In genomic region chr12:112664656-112665055, GRCm38 (mm10) we compare ENCODE assay signal across 9 mouse cellular contexts. TPM values are rescaled to one million over a fixed set of nuclear protein-coding genes. Genes with fewer than 3 reads are reported as not detected.
DNase-seq lines count a peak whose midpoint lies in the region; ATAC-seq and TF ChIP-seq lines count a peak whose summit lies in the region.
"Had no signal": no experiment of that assay in that cellular context is flagged by ENCODE, and none has a peak within 500 bp of the region (broad histone marks: within the 10 kb centered on the region; RNA-seq: fewer than 3 reads in every experiment).

No protein-coding gene starts in this region.

- intact Hi-C loops in heart, postnatal 36 days (cut with DNase I): no loop called here

- no peak for DNase-seq in heart, postnatal 36 days
- DNase-seq in midbrain, postnatal 0 days (ENCODE audit: low spot score): peak; percentile 43
- DNase-seq in layer of hippocampus, adult 11-12 months (ENCODE audit: low spot score): no peak
- no peak for DNase-seq in thymus, postnatal 36 days
- no peak for DNase-seq in gastrocnemius, postnatal 4 days (ENCODE audit: low spot score in 2 of 2)

- H3K9ac ChIP-seq in heart, embryonic 16.5 days (ENCODE audit: low read length): peak overlapping the region; percentile 59
- no peak overlapping the region for H3K9ac ChIP-seq in embryonic facial prominence, embryonic 15.5 days
- peak overlapping the region; percentile 37; the same call in 1 of the 2 replicates for H3K9ac ChIP-seq in hindbrain, embryonic 12.5 days
- H3K9ac ChIP-seq in midbrain, postnatal 0 days (replicated peaks; ENCODE audit: low read length, poor library complexity, severe bottlenecking): no peak overlapping the region

- no peaks in the 10 kb centered on the region for H3K27me3 ChIP-seq in heart, embryonic 16.5 days (ENCODE audit: control insufficient read depth, insufficient read depth, low read length)
- H3K27me3 ChIP-seq in embryonic facial prominence, embryonic 15.5 days: no peaks in the 10 kb centered on the region
- H3K27me3 ChIP-seq in hindbrain, embryonic 12.5 days: no peaks in the 10 kb centered on the region
- no peaks in the 10 kb centered on the region for H3K27me3 ChIP-seq in midbrain, postnatal 0 days (ENCODE audit: insufficient read depth, low read length)

- ATAC-seq in heart, embryonic 16.5 days (replicated peaks; ENCODE audit: extremely low read depth, insufficient read depth, low FRiP score): no peak
- ATAC-seq in embryonic facial prominence, embryonic 15.5 days (ENCODE audit: insufficient number of reproducible peaks, low FRiP score, low TSS enrichment, low read depth): no peak
- no peak for ATAC-seq in hindbrain, embryonic 12.5 days (ENCODE audit: low FRiP score)
- ATAC-seq in midbrain, postnatal 0 days (ENCODE audit: low FRiP score): no peak

- H3K4me2 ChIP-seq in heart, embryonic 16.5 days (ENCODE audit: low read depth, low read length): no peak overlapping the region
- no peak overlapping the region for H3K4me2 ChIP-seq in embryonic facial prominence, embryonic 15.5 days (replicated peaks)
- H3K4me2 ChIP-seq in hindbrain, embryonic 12.5 days (replicated peaks): peak overlapping the region; percentile 24
- no peak overlapping the region for H3K4me2 ChIP-seq in midbrain, postnatal 0 days (ENCODE audit: low read depth, low read length, poor library complexity, severe bottlenecking)
- H3K4me2 ChIP-seq: liver, embryonic 11.5 days had no signal

- H3K4me1 ChIP-seq in heart, embryonic 16.5 days (ENCODE audit: control insufficient read depth, insufficient read depth, low read length): peaks cover 93% of the 10 kb centered on the region
- peaks cover 89% of the 10 kb centered on the region for H3K4me1 ChIP-seq in embryonic facial prominence, embryonic 15.5 days
- H3K4me1 ChIP-seq in hindbrain, embryonic 12.5 days: peaks cover 84% of the 10 kb centered on the region
- H3K4me1 ChIP-seq in midbrain, postnatal 0 days (ENCODE audit: insufficient read depth, low read length): peaks cover 13% of the 10 kb centered on the region

- H3K36me3 ChIP-seq in heart, embryonic 16.5 days (ENCODE audit: control insufficient read depth, insufficient read depth): peaks cover 30% of the 10 kb centered on the region
- H3K36me3 ChIP-seq in embryonic facial prominence, embryonic 15.5 days: peaks cover 69% of the 10 kb centered on the region
- peaks cover 60% of the 10 kb centered on the region for H3K36me3 ChIP-seq in hindbrain, embryonic 12.5 days
- peaks cover 41% of the 10 kb centered on the region for H3K36me3 ChIP-seq in midbrain, postnatal 0 days (ENCODE audit: insufficient read depth, low read length)

- no peak overlapping the region for H3K4me3 ChIP-seq in heart, embryonic 16.5 days (ENCODE audit: low read length)
- H3K4me3 ChIP-seq in embryonic facial prominence, embryonic 15.5 days (replicated peaks): no peak overlapping the region
- H3K4me3 ChIP-seq in hindbrain, embryonic 12.5 days: no peak overlapping the region
- no peak overlapping the region for H3K4me3 ChIP-seq in midbrain, postnatal 0 days (ENCODE audit: low read depth, low read length)

- no peaks in the 10 kb centered on the region for H3K9me3 ChIP-seq in heart, embryonic 16.5 days (replicated peaks; ENCODE audit: control insufficient read depth, low read length)
- H3K9me3 ChIP-seq in embryonic facial prominence, embryonic 15.5 days (replicated peaks): no peaks in the 10 kb centered on the region
- H3K9me3 ChIP-seq in hindbrain, embryonic 12.5 days (replicated peaks): no peaks in the 10 kb centered on the region
- no peaks in the 10 kb centered on the region for H3K9me3 ChIP-seq in midbrain, postnatal 0 days (ENCODE audit: low read length)

- 58% methylated on average over 5 of the region's 5 CpGs for WGBS in heart, embryonic 16.5 days
- 62% methylated on average over 5 of the region's 5 CpGs for WGBS in embryonic facial prominence, embryonic 15.5 days
- 63% methylated on average over 5 of the region's 5 CpGs for WGBS in hindbrain, embryonic 12.5 days
- WGBS in midbrain, postnatal 0 days: 55% methylated on average over 5 of the region's 5 CpGs

- H3K27ac ChIP-seq in heart, embryonic 16.5 days (ENCODE audit: low read length): peak overlapping the region; percentile 82
- H3K27ac ChIP-seq in embryonic facial prominence, embryonic 15.5 days (replicated peaks): peak overlapping the region; percentile 55; the same call in 1 of the 2 replicates
- H3K27ac ChIP-seq in hindbrain, embryonic 12.5 days: peak overlapping the region; percentile 93
- H3K27ac ChIP-seq in midbrain, postnatal 0 days (ENCODE audit: low read depth, low read length): peak overlapping the region; percentile 43; the same call in 1 of the 2 replicates

- no peak for TF ChIP-seq CTCF in midbrain, postnatal 0 days (IDR thresholded peaks at IDR 0.05)

RNA-seq across cellular contexts. Expression of gene Akt1, which starts 10.0 kb away (rescaled TPM):
- polyA plus RNA-seq in heart, embryonic 16.5 days (2015; fragmentation: Nextera tagmentation; extraction: Ambion mirVana): 51.4 and 56.7 TPM in 2 replicates
- 100 to 1,000 TPM; 184 to 212 TPM for total RNA-seq in heart, postnatal 36 days (2021)
- polyA plus RNA-seq in embryonic facial prominence, embryonic 15.5 days (2015; fragmentation: Nextera tagmentation; extraction: Ambion mirVana): 84.9 and 112 TPM in 2 replicates
- polyA plus RNA-seq in hindbrain, embryonic 12.5 days (2016; fragmentation: Nextera tagmentation; extraction: Ambion mirVana): 154 and 156 TPM in 2 replicates
- total RNA-seq in midbrain, postnatal 0 days (2014; rRNA removed): 201 and 208 TPM in 2 replicates
- 93.1 and 93.3 TPM in 2 replicates for polyA plus RNA-seq in midbrain, postnatal 0 days (2015; fragmentation: Nextera tagmentation; extraction: Ambion mirVana)
- total RNA-seq in gastrocnemius, postnatal 4 days (2021): 100 to 1,000 TPM; 258 to 259 TPM

RNA-seq across cellular contexts. Expression of gene Zbtb42, which starts 14.0 kb away (rescaled TPM):
- polyA plus RNA-seq in heart, embryonic 16.5 days (2015; fragmentation: Nextera tagmentation; extraction: Ambion mirVana): 4.9 and 6.9 TPM in 2 replicates
- 1 to 10 TPM; 4.7 to 5.7 TPM for total RNA-seq in heart, postnatal 36 days (2021)
- polyA plus RNA-seq in embryonic facial prominence, embryonic 15.5 days (2015; fragmentation: Nextera tagmentation; extraction: Ambion mirVana): 4.8 and 5.6 TPM in 2 replicates
- polyA plus RNA-seq in hindbrain, embryonic 12.5 days (2016; fragmentation: Nextera tagmentation; extraction: Ambion mirVana): 5.8 and 7.5 TPM in 2 replicates
- total RNA-seq in midbrain, postnatal 0 days (2014; rRNA removed): 0.94 and 1.5 TPM in 2 replicates
- 1.2 and 1.8 TPM in 2 replicates for polyA plus RNA-seq in midbrain, postnatal 0 days (2015; fragmentation: Nextera tagmentation; extraction: Ambion mirVana)
- 1 to 10 TPM; 2.2 to 3.1 TPM for total RNA-seq in gastrocnemius, postnatal 4 days (2021)

RNA-seq across cellular contexts. Expression of gene Siva1, which starts 20.2 kb away (rescaled TPM):
- polyA plus RNA-seq in heart, embryonic 16.5 days (2015; fragmentation: Nextera tagmentation; extraction: Ambion mirVana): 117 and 139 TPM in 2 replicates
- total RNA-seq in heart, postnatal 36 days (2021): 10 to 100 TPM; 29.4 to 31.0 TPM
- polyA plus RNA-seq in embryonic facial prominence, embryonic 15.5 days (2015; fragmentation: Nextera tagmentation; extraction: Ambion mirVana): 196 and 219 TPM in 2 replicates
- polyA plus RNA-seq in hindbrain, embryonic 12.5 days (2016; fragmentation: Nextera tagmentation; extraction: Ambion mirVana): 100 and 124 TPM in 2 replicates
- total RNA-seq in midbrain, postnatal 0 days (2014; rRNA removed): 24.0 and 25.4 TPM in 2 replicates
- polyA plus RNA-seq in midbrain, postnatal 0 days (2015; fragmentation: Nextera tagmentation; extraction: Ambion mirVana): 43.4 and 45.5 TPM in 2 replicates
- total RNA-seq in gastrocnemius, postnatal 4 days (2021): 10 to 100 TPM; 42.9 to 43.8 TPM

RNA-seq across cellular contexts. Expression of gene Adssl1, which starts 44.8 kb away (rescaled TPM):
- polyA plus RNA-seq in heart, embryonic 16.5 days (2015; fragmentation: Nextera tagmentation; extraction: Ambion mirVana): 108 and 118 TPM in 2 replicates
- 100 to 1,000 TPM; 162 to 165 TPM for total RNA-seq in heart, postnatal 36 days (2021)
- 12.4 and 17.5 TPM in 2 replicates for polyA plus RNA-seq in embryonic facial prominence, embryonic 15.5 days (2015; fragmentation: Nextera tagmentation; extraction: Ambion mirVana)
- 3.3 and 5.0 TPM in 2 replicates for polyA plus RNA-seq in hindbrain, embryonic 12.5 days (2016; fragmentation: Nextera tagmentation; extraction: Ambion mirVana)
- 2.0 and 4.1 TPM in 2 replicates for total RNA-seq in midbrain, postnatal 0 days (2014; rRNA removed)
- 8.2 and 9.4 TPM in 2 replicates for polyA plus RNA-seq in midbrain, postnatal 0 days (2015; fragmentation: Nextera tagmentation; extraction: Ambion mirVana)
- total RNA-seq in gastrocnemius, postnatal 4 days (2021): 100 to 1,000 TPM; 221 to 269 TPM

RNA-seq across cellular contexts. Expression of gene Cep170b, which starts 55.6 kb away (rescaled TPM):
- polyA plus RNA-seq in heart, embryonic 16.5 days (2015; fragmentation: Nextera tagmentation; extraction: Ambion mirVana): 4.3 and 5.1 TPM in 2 replicates
- 10 to 100 TPM in 1 of 2 experiments, 1 to 10 TPM in 1; 9.2 to 11.3 TPM for total RNA-seq in heart, postnatal 36 days (2021)
- 25.0 and 28.4 TPM in 2 replicates for polyA plus RNA-seq in embryonic facial prominence, embryonic 15.5 days (2015; fragmentation: Nextera tagmentation; extraction: Ambion mirVana)
- polyA plus RNA-seq in hindbrain, embryonic 12.5 days (2016; fragmentation: Nextera tagmentation; extraction: Ambion mirVana): 28.3 and 28.5 TPM in 2 replicates
- total RNA-seq in midbrain, postnatal 0 days (2014; rRNA removed): 125 and 140 TPM in 2 replicates
- polyA plus RNA-seq in midbrain, postnatal 0 days (2015; fragmentation: Nextera tagmentation; extraction: Ambion mirVana): 42.7 and 46.4 TPM in 2 replicates
- 10 to 100 TPM; 10.2 to 11.4 TPM for total RNA-seq in gastrocnemius, postnatal 4 days (2021)

Comparison
In these comparisons a context has a peak if more than half of its experiments do, and no peak if none do; other contexts are left out.
1. H3K27ac ChIP-seq: peak in every context shown above with its lines; median percentile 93 in hindbrain, embryonic 12.5 days; 82 in heart, embryonic 16.5 days; 55 in embryonic facial prominence, embryonic 15.5 days; 43 in midbrain, postnatal 0 days.
2. H3K9ac ChIP-seq: peak in heart, embryonic 16.5 days (single experiment) and hindbrain, embryonic 12.5 days (single experiment); none in embryonic facial prominence, embryonic 15.5 days (single experiment) and midbrain, postnatal 0 days (single experiment).